Mouse (Mus musculus): ENCODE measurements around the gene Fam189b.
"Not testable (repeated sequence)": the region's sequence is repeated elsewhere in the genome, so short reads cannot be mapped to it uniquely, and the experiment has no call there.

Fam189b gene

GRCm38 (mm10) chr3:89203142-89203514, 20.2 kb downstream of the Fam189b start:
- no peak for DNase-seq (ENCODE audit: low read depth, low spot score)

- DNase-seq (ENCODE audit: low read depth, low spot score) = no peak
These were observed 23.1 kb downstream of the Fam189b start for GRCm38 (mm10) chr3:89206079-89206478.

GRCm38 (mm10) chr3:89206695-89207094, 23.8 kb downstream of the Fam189b start:
- no peak for DNase-seq (ENCODE audit: low read depth, low spot score)

GRCm38 (mm10) chr3:89208075-89208657, 25.2 kb downstream of the Fam189b start:
- DNase-seq (ENCODE audit: low read depth, low spot score) = no peak

GRCm38 (mm10) chr3:89208736-89209135, 25.8 kb downstream of the Fam189b start:
- no peak for DNase-seq (ENCODE audit: low read depth, low spot score)

GRCm38 (mm10) chr3:89209731-89210130, 26.8 kb downstream of the Fam189b start:
- no peak for DNase-seq (ENCODE audit: low read depth, low spot score)

- DNase-seq (ENCODE audit: low read depth, low spot score) = no peak
These were observed 27.2 kb downstream of the Fam189b start for GRCm38 (mm10) chr3:89210162-89210561.

GRCm38 (mm10) chr3:89210731-89211130, 27.8 kb downstream of the Fam189b start:
- DNase-seq (ENCODE audit: low read depth, low spot score) = no peak

GRCm38 (mm10) chr3:89213803-89214530, 31.0 kb downstream of the Fam189b start:
- DNase-seq (ENCODE audit: low read depth, low spot score) = peak; percentile 86

- DNase-seq (ENCODE audit: low read depth, low spot score) = no peak
These were observed 31.9 kb downstream of the Fam189b start, which contains the start of gene Thbs3 for GRCm38 (mm10) chr3:89214681-89215411. Gene Thbs3, plus strand, starts transcription at chr3:89215180.

- DNase-seq (ENCODE audit: low read depth, low spot score) = peak; percentile 68
These were observed 32.9 kb downstream of the Fam189b start for GRCm38 (mm10) chr3:89215853-89216252.

- DNase-seq (ENCODE audit: low read depth, low spot score) = not testable (repeated sequence)
These were observed 33.5 kb downstream of the Fam189b start for GRCm38 (mm10) chr3:89216407-89216806.

GRCm38 (mm10) chr3:89218271-89218670, 35.3 kb downstream of the Fam189b start:
- no peak for DNase-seq (ENCODE audit: low read depth, low spot score)

- DNase-seq (ENCODE audit: low read depth, low spot score) = no peak
These were observed 36.6 kb downstream of the Fam189b start for GRCm38 (mm10) chr3:89219546-89219945.

GRCm38 (mm10) chr3:89221167-89221566, 38.2 kb downstream of the Fam189b start:
- DNase-seq (ENCODE audit: low read depth, low spot score) = no peak

- DNase-seq (ENCODE audit: low read depth, low spot score) = no peak
These were observed 41.9 kb downstream of the Fam189b start for GRCm38 (mm10) chr3:89224796-89225195.

- no peak for DNase-seq (ENCODE audit: low read depth, low spot score)
These were observed 42.4 kb downstream of the Fam189b start for GRCm38 (mm10) chr3:89225321-89225815.

GRCm38 (mm10) chr3:89225918-89226317, 43.0 kb downstream of the Fam189b start:
- DNase-seq (ENCODE audit: low read depth, low spot score) = no peak

GRCm38 (mm10) chr3:89226361-89226760, 43.4 kb downstream of the Fam189b start:
- no peak for DNase-seq (ENCODE audit: low read depth, low spot score)

- DNase-seq (ENCODE audit: low read depth, low spot score) = no peak
These were observed 44.0 kb downstream of the Fam189b start, which contains the start of gene Mtx1 for GRCm38 (mm10) chr3:89226900-89227299. Gene Mtx1, minus strand, starts transcription at chr3:89227088.

GRCm38 (mm10) chr3:89227307-89228179, 44.6 kb downstream of the Fam189b start:
- peak; percentile 93 for DNase-seq (ENCODE audit: low read depth, low spot score)

Data from telencephalon, adult 2 months (tissue).